Mouse (Mus musculus) macrophage (primary cell): ENCODE data around the gene Txndc12. TPM values are rescaled to one million over a fixed set of nuclear protein-coding genes. Genes with fewer than 3 reads are reported as not detected.

ENCODE experiments used
- H3K27ac ChIP-seq: fragments of 350-480 bp; formaldehyde crosslinking; 2 replicates; pipeline ENCODE4 v1.9.0; 2021
- H3K36me3 ChIP-seq: fragments of 350-480 bp; formaldehyde crosslinking; 2 replicates; pipeline ENCODE4 v1.9.0; 2021; ENCODE audit errors: inconsistent target
- H3K4me3 ChIP-seq: fragments of 350-480 bp; formaldehyde crosslinking; 2 replicates; pipeline ENCODE4 v1.9.0; 2021; ENCODE audit errors: inconsistent target
- H3K79me2 ChIP-seq: fragments of 350-480 bp; formaldehyde crosslinking; 2 replicates; pipeline ENCODE4 v1.9.0; 2021; ENCODE audit errors: inconsistent target
- WGBS: methylation state at CpG from one replicate; pipeline ENCODE4 v1.1.7; 2026; ENCODE audit warnings: inconsistent platforms; ENCODE audit not compliant: missing documents; 5-methylcytosine and 5-hydroxymethylcytosine counted together
- polyA plus RNA-seq: library from polyadenylated mRNA; stranded (reverse); fragments of 250-400 nt; gene quantifications from 3 replicates; pipeline ENCODE4 v1.2.4, GENCODE M21; 2018; ENCODE audit warnings: inconsistent platforms

The Txndc12 gene
- polyA plus RNA-seq, 1 experiment from 2014 or later = 64.7 TPM

GRCm38 (mm10) chr4:108878963-108879822 is 44.8 kb downstream of the Txndc12 start, which contains the start of gene Rab3b:
Gene Rab3b (plus strand): TSS chr4:108879063.
- WGBS = 4% methylated on average over 46 of the region's 46 CpGs
- H3K79me2 ChIP-seq = no peaks in the 10 kb centered on the region
- H3K4me3 ChIP-seq = no peak within 1 kb of the TSS
- H3K36me3 ChIP-seq = no peaks in the 10 kb centered on the region
- no peak within 1 kb of the TSS for H3K27ac ChIP-seq

GRCm38 (mm10) chr4:108883815-108884214 is 49.4 kb downstream of the Txndc12 start:
- no peak overlapping the region for H3K27ac ChIP-seq
- 83% methylated on average over 13 of the region's 13 CpGs for WGBS
- H3K4me3 ChIP-seq = no peak overlapping the region
- H3K79me2 ChIP-seq = no peaks in the 10 kb centered on the region
- H3K36me3 ChIP-seq = no peaks in the 10 kb centered on the region

GRCm38 (mm10) chr4:108887456-108887855 is 53.1 kb downstream of the Txndc12 start:
- Histone ChIP-seq H3K4me3 (no peak overlapping the region), H3K36me3 (no peaks in the 10 kb centered on the region), H3K79me2 (no peaks in the 10 kb centered on the region), H3K27ac (no peak overlapping the region)
- 87% methylated on average over 4 of the region's 4 CpGs for WGBS

- 88% methylated on average over 6 of the region's 6 CpGs for WGBS
Observed at GRCm38 (mm10) chr4:108890876-108891275, 56.5 kb downstream of the Txndc12 start.

GRCm38 (mm10) chr4:108900421-108900820 is 66.0 kb downstream of the Txndc12 start:
- no peaks in the 10 kb centered on the region for H3K36me3 ChIP-seq
- H3K79me2 ChIP-seq = no peaks in the 10 kb centered on the region
- H3K27ac ChIP-seq = no peak overlapping the region
- WGBS = 88% methylated on average over 7 of the region's 7 CpGs
- H3K4me3 ChIP-seq = no peak overlapping the region

More at GRCm38 (mm10) chr4:108890876-108891275, 56.5 kb downstream of the Txndc12 start:
- no peaks in the 10 kb centered on the region for H3K79me2 ChIP-seq
- H3K27ac ChIP-seq = no peak overlapping the region
- H3K4me3 ChIP-seq = no peak overlapping the region
- no peaks in the 10 kb centered on the region for H3K36me3 ChIP-seq

GRCm38 (mm10) chr4:108902886-108903285 is 68.5 kb downstream of the Txndc12 start:
- H3K36me3 ChIP-seq = no peaks in the 10 kb centered on the region
- no peaks in the 10 kb centered on the region for H3K79me2 ChIP-seq
- no peak overlapping the region for H3K4me3 ChIP-seq
- WGBS = 95% methylated on average over 9 of the region's 9 CpGs
- no peak overlapping the region for H3K27ac ChIP-seq

- WGBS = 89% methylated on average over 9 of the region's 9 CpGs
- H3K36me3 ChIP-seq = no peaks in the 10 kb centered on the region
Observed at GRCm38 (mm10) chr4:108903346-108903745, 68.9 kb downstream of the Txndc12 start.

GRCm38 (mm10) chr4:108904076-108904475 is 69.7 kb downstream of the Txndc12 start:
- Histone ChIP-seq H3K4me3 (no peak overlapping the region), H3K27ac (no peak overlapping the region), H3K79me2 (no peaks in the 10 kb centered on the region), H3K36me3 (no peaks in the 10 kb centered on the region)
- WGBS = 79% methylated on average over 6 of the region's 6 CpGs

More at GRCm38 (mm10) chr4:108903346-108903745, 68.9 kb downstream of the Txndc12 start:
- H3K79me2 ChIP-seq = no peaks in the 10 kb centered on the region
- no peak overlapping the region for H3K4me3 ChIP-seq
- no peak overlapping the region for H3K27ac ChIP-seq

- no peak overlapping the region for H3K27ac ChIP-seq
- WGBS = 91% methylated on average over 10 of the region's 10 CpGs
- no peak overlapping the region for H3K4me3 ChIP-seq
- no peaks in the 10 kb centered on the region for H3K79me2 ChIP-seq
- no peaks in the 10 kb centered on the region for H3K36me3 ChIP-seq
Observed at GRCm38 (mm10) chr4:108904790-108905189, 70.4 kb downstream of the Txndc12 start.

- whole genome bisulfite sequencing = 52% methylated on average over 6 of the region's 6 CpGs
- H3K79me2 ChIP-seq = no peaks in the 10 kb centered on the region
- H3K36me3 ChIP-seq = no peaks in the 10 kb centered on the region
- no peak overlapping the region for H3K27ac ChIP-seq
- no peak overlapping the region for H3K4me3 ChIP-seq
Observed at GRCm38 (mm10) chr4:108905859-108906258, 71.5 kb downstream of the Txndc12 start.

GRCm38 (mm10) chr4:108907475-108907874 is 73.1 kb downstream of the Txndc12 start:
- no peaks in the 10 kb centered on the region for H3K36me3 ChIP-seq

GRCm38 (mm10) chr4:108909872-108910425 is 75.5 kb downstream of the Txndc12 start:
- H3K36me3 ChIP-seq = no peaks in the 10 kb centered on the region
- no peak overlapping the region for H3K27ac ChIP-seq
- H3K79me2 ChIP-seq = no peaks in the 10 kb centered on the region
- no peak overlapping the region for H3K4me3 ChIP-seq
- 45% methylated on average over 8 of the region's 8 CpGs for WGBS

More at GRCm38 (mm10) chr4:108907475-108907874, 73.1 kb downstream of the Txndc12 start:
- Histone ChIP-seq H3K4me3 (no peak overlapping the region), H3K79me2 (no peaks in the 10 kb centered on the region), H3K27ac (no peak overlapping the region)
